Mouse (Mus musculus) intestine, embryonic 14.5 days (tissue): ENCODE measurements around the gene Tra2a. TPM values are rescaled to one million over a fixed set of nuclear protein-coding genes. Genes with fewer than 3 reads are reported as not detected.

Experiments
- polyA plus RNA-seq: library from polyadenylated mRNA; unstranded; fragments of >200 nt; fragmentation: Nextera tagmentation; extraction: Ambion mirVana; gene quantifications from 2 replicates; pipeline ENCODE4 v1.2.1, GENCODE M21; 2014

The Tra2a gene
- polyA plus RNA-seq, 1 experiment from 2014 or later: 45.6 TPM

Other genes with a start within 250 kb of the Tra2a start
- 0.34 and 0.47 TPM in 2 replicates for gene Gpnmb, start 227.5 kb downstream of the Tra2a start, polyA plus RNA-seq
- gene Malsu1, start 190.2 kb downstream of the Tra2a start, polyA plus RNA-seq: 74.9 and 82.9 TPM in 2 replicates
- gene Igf2bp3, start 49.1 kb downstream of the Tra2a start, polyA plus RNA-seq: 105 and 111 TPM in 2 replicates
- 13.7 and 15.1 TPM in 2 replicates for gene Ccdc126, start 55.2 kb upstream of the Tra2a start, polyA plus RNA-seq
- gene Fam221a, start 103.7 kb upstream of the Tra2a start, polyA plus RNA-seq: 7.8 and 9.6 TPM in 2 replicates
- gene Stk31, start 131.6 kb upstream of the Tra2a start, polyA plus RNA-seq: not detected in 2 replicates